Mouse (Mus musculus): ENCODE results near the gene Kif5c. TPM values are rescaled to one million over a fixed set of nuclear protein-coding genes. Genes with fewer than 3 reads are reported as not detected.

Kif5c gene
- polyA plus RNA-seq, 1 experiment = 25.8 TPM

GRCm38 (mm10) chr2:49805736-49806371 is 186.8 kb downstream of the Kif5c start:
- Histone ChIP-seq H3K9me3 (replicated peaks; ENCODE audit: control insufficient read depth, insufficient read depth, low read length, poor library complexity, severe bottlenecking) (no peaks in the 10 kb centered on the region), H3K27me3 (ENCODE audit: control insufficient read depth, insufficient read depth, low read length, poor library complexity, severe bottlenecking) (no peaks in the 10 kb centered on the region), H3K36me3 (ENCODE audit: control insufficient read depth, insufficient read depth, low read length, poor library complexity, severe bottlenecking) (no peaks in the 10 kb centered on the region), H3K9ac (ENCODE audit: low read depth, poor library complexity, severe bottlenecking) (no peak overlapping the region), H3K27ac (ENCODE audit: insufficient read depth, low read length) (no peak overlapping the region), H3K4me1 (ENCODE audit: control insufficient read depth, insufficient read depth, low read length) (peaks cover 6% of the 10 kb centered on the region), H3K4me3 (ENCODE audit: low read depth, low read length) (no peak overlapping the region)
- no peak for TF ChIP-seq POLR2A (IDR thresholded peaks at IDR 0.05; ENCODE audit: insufficient read depth, low read length)
- no peak for TF ChIP-seq CTCF (IDR thresholded peaks at IDR 0.05; ENCODE audit: low read depth, low read length)
- no peak for TF ChIP-seq EP300 (IDR thresholded peaks at IDR 0.05; ENCODE audit: insufficient read depth, low read depth, low read length)

GRCm38 (mm10) chr2:49809496-49809895 is 190.4 kb downstream of the Kif5c start:
- no peak overlapping the region for H3K27ac ChIP-seq (ENCODE audit: insufficient read depth, low read length)
- H3K4me3 ChIP-seq (ENCODE audit: low read depth, low read length) = no peak overlapping the region
- no peaks in the 10 kb centered on the region for H3K36me3 ChIP-seq (ENCODE audit: control insufficient read depth, insufficient read depth, low read length, poor library complexity, severe bottlenecking)
- no peaks in the 10 kb centered on the region for H3K9me3 ChIP-seq (replicated peaks; ENCODE audit: control insufficient read depth, insufficient read depth, low read length, poor library complexity, severe bottlenecking)
- H3K4me1 ChIP-seq (ENCODE audit: control insufficient read depth, insufficient read depth, low read length) = peaks cover 9% of the 10 kb centered on the region
- no peaks in the 10 kb centered on the region for H3K27me3 ChIP-seq (ENCODE audit: control insufficient read depth, insufficient read depth, low read length, poor library complexity, severe bottlenecking)
- TF ChIP-seq CTCF (IDR thresholded peaks at IDR 0.05; ENCODE audit: low read depth, low read length) (no peak), EP300 (IDR thresholded peaks at IDR 0.05; ENCODE audit: insufficient read depth, low read depth, low read length) (no peak), POLR2A (IDR thresholded peaks at IDR 0.05; ENCODE audit: insufficient read depth, low read length) (no peak)
- H3K9ac ChIP-seq (ENCODE audit: low read depth, poor library complexity, severe bottlenecking) = no peak overlapping the region

GRCm38 (mm10) chr2:49811420-49811819 is 192.3 kb downstream of the Kif5c start:
- H3K9ac ChIP-seq (ENCODE audit: low read depth, poor library complexity, severe bottlenecking) = no peak overlapping the region
- TF ChIP-seq EP300 (IDR thresholded peaks at IDR 0.05; ENCODE audit: insufficient read depth, low read depth, low read length) = peak; percentile 69; the same call in 1 of the 2 replicates
- TF ChIP-seq CTCF (IDR thresholded peaks at IDR 0.05; ENCODE audit: low read depth, low read length) = no peak
- no peaks in the 10 kb centered on the region for H3K36me3 ChIP-seq (ENCODE audit: control insufficient read depth, insufficient read depth, low read length, poor library complexity, severe bottlenecking)
- H3K4me3 ChIP-seq (ENCODE audit: low read depth, low read length) = no peak overlapping the region
- H3K9me3 ChIP-seq (replicated peaks; ENCODE audit: control insufficient read depth, insufficient read depth, low read length, poor library complexity, severe bottlenecking) = no peaks in the 10 kb centered on the region
- peak overlapping the region; percentile 71; the same call in 1 of the 2 replicates for H3K27ac ChIP-seq (ENCODE audit: insufficient read depth, low read length)
- peaks cover 9% of the 10 kb centered on the region for H3K4me1 ChIP-seq (ENCODE audit: control insufficient read depth, insufficient read depth, low read length)
- no peaks in the 10 kb centered on the region for H3K27me3 ChIP-seq (ENCODE audit: control insufficient read depth, insufficient read depth, low read length, poor library complexity, severe bottlenecking)

GRCm38 (mm10) chr2:49811871-49812363 is 192.8 kb downstream of the Kif5c start:
- peak overlapping the region; percentile 71 for H3K27ac ChIP-seq (ENCODE audit: insufficient read depth, low read length)
- H3K4me3 ChIP-seq (ENCODE audit: low read depth, low read length) = no peak overlapping the region
- H3K27me3 ChIP-seq (ENCODE audit: control insufficient read depth, insufficient read depth, low read length, poor library complexity, severe bottlenecking) = no peaks in the 10 kb centered on the region
- TF ChIP-seq EP300 (IDR thresholded peaks at IDR 0.05; ENCODE audit: insufficient read depth, low read depth, low read length) (no peak), POLR2A (IDR thresholded peaks at IDR 0.05; ENCODE audit: insufficient read depth, low read length) (no peak), CTCF (IDR thresholded peaks at IDR 0.05; ENCODE audit: low read depth, low read length) (no peak)
- H3K36me3 ChIP-seq (ENCODE audit: control insufficient read depth, insufficient read depth, low read length, poor library complexity, severe bottlenecking) = no peaks in the 10 kb centered on the region
- peaks cover 9% of the 10 kb centered on the region for H3K4me1 ChIP-seq (ENCODE audit: control insufficient read depth, insufficient read depth, low read length)
- H3K9me3 ChIP-seq (replicated peaks; ENCODE audit: control insufficient read depth, insufficient read depth, low read length, poor library complexity, severe bottlenecking) = no peaks in the 10 kb centered on the region
- H3K9ac ChIP-seq (ENCODE audit: low read depth, poor library complexity, severe bottlenecking) = no peak overlapping the region

GRCm38 (mm10) chr2:49813151-49813550 is 194.1 kb downstream of the Kif5c start:
- TF ChIP-seq EP300 (IDR thresholded peaks at IDR 0.05; ENCODE audit: insufficient read depth, low read depth, low read length) (no peak), POLR2A (IDR thresholded peaks at IDR 0.05; ENCODE audit: insufficient read depth, low read length) (no peak), CTCF (IDR thresholded peaks at IDR 0.05; ENCODE audit: low read depth, low read length) (no peak)
- Histone ChIP-seq H3K36me3 (ENCODE audit: control insufficient read depth, insufficient read depth, low read length, poor library complexity, severe bottlenecking) (no peaks in the 10 kb centered on the region), H3K4me1 (ENCODE audit: control insufficient read depth, insufficient read depth, low read length) (peaks cover 9% of the 10 kb centered on the region), H3K27me3 (ENCODE audit: control insufficient read depth, insufficient read depth, low read length, poor library complexity, severe bottlenecking) (no peaks in the 10 kb centered on the region), H3K4me3 (ENCODE audit: low read depth, low read length) (no peak overlapping the region), H3K9me3 (replicated peaks; ENCODE audit: control insufficient read depth, insufficient read depth, low read length, poor library complexity, severe bottlenecking) (no peaks in the 10 kb centered on the region), H3K9ac (ENCODE audit: low read depth, poor library complexity, severe bottlenecking) (no peak overlapping the region), H3K27ac (ENCODE audit: insufficient read depth, low read length) (no peak overlapping the region)

- H3K27ac ChIP-seq (ENCODE audit: insufficient read depth, low read length) = no peak overlapping the region
- H3K9ac ChIP-seq (ENCODE audit: low read depth, poor library complexity, severe bottlenecking) = no peak overlapping the region
- no peak overlapping the region for H3K4me3 ChIP-seq (ENCODE audit: low read depth, low read length)
- no peaks in the 10 kb centered on the region for H3K36me3 ChIP-seq (ENCODE audit: control insufficient read depth, insufficient read depth, low read length, poor library complexity, severe bottlenecking)
- peaks cover 6% of the 10 kb centered on the region for H3K4me1 ChIP-seq (ENCODE audit: control insufficient read depth, insufficient read depth, low read length)
- TF ChIP-seq EP300 (IDR thresholded peaks at IDR 0.05; ENCODE audit: insufficient read depth, low read depth, low read length) (no peak), CTCF (IDR thresholded peaks at IDR 0.05; ENCODE audit: low read depth, low read length) (no peak), POLR2A (IDR thresholded peaks at IDR 0.05; ENCODE audit: insufficient read depth, low read length) (no peak)
- no peaks in the 10 kb centered on the region for H3K27me3 ChIP-seq (ENCODE audit: control insufficient read depth, insufficient read depth, low read length, poor library complexity, severe bottlenecking)
- H3K9me3 ChIP-seq (replicated peaks; ENCODE audit: control insufficient read depth, insufficient read depth, low read length, poor library complexity, severe bottlenecking) = no peaks in the 10 kb centered on the region
These were observed 194.9 kb downstream of the Kif5c start for GRCm38 (mm10) chr2:49814011-49814410.

Data from ES-Bruce4 (cell line).